Mouse (Mus musculus) spleen, adult 2 months (tissue): ENCODE measurements around the gene Scel. TPM values are rescaled to one million over a fixed set of nuclear protein-coding genes. Genes with fewer than 3 reads are reported as not detected.

Source experiments
- DNase-seq, 2 experiments: peaks; one replicate each; pipeline versions ENCODE4 v3.0.0 to v3.0.0-alpha.2; 2012 to 2021; ENCODE audit warnings: low spot score in 2 of 2, low read depth in 1 of 2
- H3K27ac ChIP-seq: fragments of 200-500 bp; 2 replicates; pipeline ENCODE4 v1.5.1; 2012; ENCODE audit warnings: low read length, inconsistent platforms; ENCODE audit not compliant: insufficient read depth
- H3K27me3 ChIP-seq: fragments of 200-500 bp; 2 replicates; pipeline ENCODE4 v1.6.1; 2012; ENCODE audit warnings: mild to moderate bottlenecking, moderate library complexity, low read length, inconsistent platforms; ENCODE audit not compliant: control insufficient read depth, insufficient read depth
- H3K36me3 ChIP-seq: fragments of 200-500 bp; 2 replicates; pipeline ENCODE4 v1.6.1; 2012; ENCODE audit warnings: mild to moderate bottlenecking, low read length, inconsistent platforms; ENCODE audit not compliant: control insufficient read depth, insufficient read depth
- H3K4me1 ChIP-seq: fragments of 200-500 bp; 2 replicates; pipeline ENCODE4 v1.6.1; 2011; ENCODE audit warnings: inconsistent platforms; ENCODE audit not compliant: control insufficient read depth, insufficient read depth, insufficient read length
- H3K4me3 ChIP-seq: fragments of 200-500 bp; 2 replicates; pipeline ENCODE4 v1.5.1; 2011; ENCODE audit warnings: mild to moderate bottlenecking, inconsistent platforms; ENCODE audit not compliant: insufficient read depth, insufficient read length; ENCODE audit errors: extremely low read depth
- CTCF ChIP-seq: fragments of 200-500 bp; IDR thresholded peaks from 2 replicates; pipeline ENCODE4 v1.5.1; 2011; ENCODE audit warnings: mild to moderate bottlenecking, inconsistent platforms; ENCODE audit not compliant: insufficient read depth, insufficient read length, insufficient replicate concordance; ENCODE audit errors: extremely low read depth
- POLR2A ChIP-seq: fragments of 200-500 bp; IDR thresholded peaks from 2 replicates; pipeline ENCODE4 v1.6.1; 2011; ENCODE audit warnings: low read depth, low read length, inconsistent platforms
- WGBS: fragments of 180-500 bp; shearing (Covaris S2); methylation state at CpG from one replicate; pipeline ENCODE4 v1.1.7; 2018; 5-methylcytosine and 5-hydroxymethylcytosine counted together
- polyA plus RNA-seq: library from polyadenylated mRNA; depleted of rRNA; stranded (reverse); fragments of >200 nt; gene quantifications from 2 replicates; pipeline ENCODE4 v1.2.3, GENCODE M21; 2012

Scel gene
- polyA plus RNA-seq, 1 experiment: 0.11 TPM

- Histone ChIP-seq H3K4me3 (no peak overlapping the region), H3K36me3 (no peaks in the 10 kb centered on the region), H3K27ac (no peak overlapping the region), H3K27me3 (no peaks in the 10 kb centered on the region), H3K4me1 (no peaks in the 10 kb centered on the region)
- TF ChIP-seq POLR2A: no peak
- TF ChIP-seq CTCF: no peak
- DNase-seq: no peak
- WGBS: 96% methylated on average over 2 of the region's 2 CpGs
Measured at GRCm38 (mm10) chr14:103621207-103621606, 108.1 kb downstream of the Scel start.

- Histone ChIP-seq H3K4me3 (no peak overlapping the region), H3K36me3 (no peaks in the 10 kb centered on the region), H3K4me1 (no peaks in the 10 kb centered on the region), H3K27ac (no peak overlapping the region), H3K27me3 (no peaks in the 10 kb centered on the region; the same call in 1 of the 2 replicates)
- WGBS: 87% methylated on average over 6 of the region's 6 CpGs
- no peak for DNase-seq
- TF ChIP-seq CTCF (no peak), POLR2A (no peak)
Measured at GRCm38 (mm10) chr14:103626100-103626499, 113.0 kb downstream of the Scel start.

- WGBS: 89% methylated on average over 7 of the region's 7 CpGs
- DNase-seq: no peak
- Histone ChIP-seq H3K27ac (no peak overlapping the region), H3K27me3 (no peaks in the 10 kb centered on the region; the same call in 1 of the 2 replicates), H3K4me3 (no peak overlapping the region), H3K4me1 (no peaks in the 10 kb centered on the region), H3K36me3 (no peaks in the 10 kb centered on the region)
- TF ChIP-seq POLR2A (no peak), CTCF (no peak)
Measured at GRCm38 (mm10) chr14:103629639-103630364, 116.7 kb downstream of the Scel start.

- DNase-seq: peak in 1 of 2 experiments; percentile 23
- no peaks in the 10 kb centered on the region for H3K4me1 ChIP-seq
- no peaks in the 10 kb centered on the region; the same call in 1 of the 2 replicates for H3K27me3 ChIP-seq
- no peak for TF ChIP-seq POLR2A
- TF ChIP-seq CTCF: peak; percentile 55; the same call in 1 of the 2 replicates
- H3K4me3 ChIP-seq: no peak overlapping the region
- no peak overlapping the region for H3K27ac ChIP-seq
- 87% methylated on average over 8 of the region's 8 CpGs for WGBS
- no peaks in the 10 kb centered on the region for H3K36me3 ChIP-seq
Measured at GRCm38 (mm10) chr14:103630545-103630944, 117.4 kb downstream of the Scel start.

GRCm38 (mm10) chr14:103643933-103644332 lies 130.8 kb downstream of the Scel start:
- DNase-seq: no peak
- no peak for TF ChIP-seq CTCF
- TF ChIP-seq POLR2A: no peak
- WGBS: 82% methylated on average over 3 of the region's 3 CpGs
- Histone ChIP-seq H3K36me3 (no peaks in the 10 kb centered on the region), H3K27ac (no peak overlapping the region), H3K4me1 (no peaks in the 10 kb centered on the region), H3K27me3 (no peaks in the 10 kb centered on the region), H3K4me3 (no peak overlapping the region)

- Histone ChIP-seq H3K27ac (no peak overlapping the region), H3K4me3 (no peak overlapping the region), H3K36me3 (no peaks in the 10 kb centered on the region), H3K4me1 (peaks cover 9% of the 10 kb centered on the region), H3K27me3 (no peaks in the 10 kb centered on the region)
- WGBS: 94% methylated on average over 2 of the region's 2 CpGs
- TF ChIP-seq CTCF (no peak), POLR2A (no peak)
- DNase-seq: no peak
Measured at GRCm38 (mm10) chr14:103647981-103648380, 134.8 kb downstream of the Scel start.

- Histone ChIP-seq H3K27ac (no peak overlapping the region), H3K4me1 (peaks cover 9% of the 10 kb centered on the region), H3K36me3 (no peaks in the 10 kb centered on the region), H3K27me3 (no peaks in the 10 kb centered on the region), H3K4me3 (no peak overlapping the region)
- no peak for TF ChIP-seq CTCF
- no peak for TF ChIP-seq POLR2A
- 35% methylated on average over 12 of the region's 12 CpGs for WGBS
- no peak for DNase-seq
Measured at GRCm38 (mm10) chr14:103648623-103649255, 135.6 kb downstream of the Scel start.
